Mouse (Mus musculus) heart, embryonic 12.5 days (tissue): ENCODE data around the gene Hnrnpa0. TPM values are rescaled to one million over a fixed set of nuclear protein-coding genes. Genes with fewer than 3 reads are reported as not detected.

ENCODE experiments used
- ATAC-seq: fragments of 200-750 bp; cut with Nextera tagmentation; 2 replicates; pipeline ENCODE4 v1.8.0; 2017; ENCODE audit warnings: moderate TSS enrichment, moderate library complexity; ENCODE audit not compliant: insufficient number of reproducible peaks, low FRiP score
- H3K27ac ChIP-seq: fragments of 300-500 bp; sonication (generic); 2 replicates; pipeline ENCODE4 v1.5.1; 2016; ENCODE audit warnings: mild to moderate bottlenecking, moderate library complexity; ENCODE audit not compliant: poor library complexity, severe bottlenecking
- H3K27me3 ChIP-seq: fragments of 300-500 bp; sonication (generic); replicated peaks from 2 replicates; pipeline ENCODE4 v1.6.1; 2016; ENCODE audit warnings: mild to moderate bottlenecking, moderate library complexity
- H3K36me3 ChIP-seq: fragments of 300-500 bp; sonication (generic); 2 replicates; pipeline ENCODE4 v1.6.1; 2016; ENCODE audit warnings: mild to moderate bottlenecking, moderate library complexity
- H3K4me1 ChIP-seq: fragments of 300-500 bp; sonication (generic); replicated peaks from 2 replicates; pipeline ENCODE4 v1.6.1; 2016; ENCODE audit warnings: mild to moderate bottlenecking
- H3K4me2 ChIP-seq: fragments of 300-500 bp; sonication (generic); 2 replicates; pipeline ENCODE4 v1.6.1; 2016; ENCODE audit warnings: mild to moderate bottlenecking, moderate library complexity
- H3K4me3 ChIP-seq: fragments of 300-500 bp; sonication (generic); 2 replicates; pipeline ENCODE4 v1.5.1; 2016; ENCODE audit warnings: mild to moderate bottlenecking
- H3K9ac ChIP-seq: fragments of 300-500 bp; sonication (generic); 2 replicates; pipeline ENCODE4 v1.6.1; 2016; ENCODE audit warnings: mild to moderate bottlenecking, moderate library complexity
- H3K9me3 ChIP-seq: fragments of 300-500 bp; sonication (generic); replicated peaks from 2 replicates; pipeline ENCODE4 v1.6.1; 2016; ENCODE audit warnings: mild to moderate bottlenecking, moderate library complexity
- WGBS: fragments of 180-500 bp; shearing (Covaris S2); methylation state at CpG from one replicate; pipeline ENCODE4 v1.1.7; 2016; 5-methylcytosine and 5-hydroxymethylcytosine counted together
- polyA plus RNA-seq: library from polyadenylated mRNA; unstranded; fragments of >200 nt; fragmentation: Nextera tagmentation; extraction: Ambion mirVana; gene quantifications from 2 replicates; pipeline ENCODE4 v1.2.1, GENCODE M21; 2016

Hnrnpa0 gene
- polyA plus RNA-seq, 1 experiment from 2014 or later = 21.8 TPM

DNA sequence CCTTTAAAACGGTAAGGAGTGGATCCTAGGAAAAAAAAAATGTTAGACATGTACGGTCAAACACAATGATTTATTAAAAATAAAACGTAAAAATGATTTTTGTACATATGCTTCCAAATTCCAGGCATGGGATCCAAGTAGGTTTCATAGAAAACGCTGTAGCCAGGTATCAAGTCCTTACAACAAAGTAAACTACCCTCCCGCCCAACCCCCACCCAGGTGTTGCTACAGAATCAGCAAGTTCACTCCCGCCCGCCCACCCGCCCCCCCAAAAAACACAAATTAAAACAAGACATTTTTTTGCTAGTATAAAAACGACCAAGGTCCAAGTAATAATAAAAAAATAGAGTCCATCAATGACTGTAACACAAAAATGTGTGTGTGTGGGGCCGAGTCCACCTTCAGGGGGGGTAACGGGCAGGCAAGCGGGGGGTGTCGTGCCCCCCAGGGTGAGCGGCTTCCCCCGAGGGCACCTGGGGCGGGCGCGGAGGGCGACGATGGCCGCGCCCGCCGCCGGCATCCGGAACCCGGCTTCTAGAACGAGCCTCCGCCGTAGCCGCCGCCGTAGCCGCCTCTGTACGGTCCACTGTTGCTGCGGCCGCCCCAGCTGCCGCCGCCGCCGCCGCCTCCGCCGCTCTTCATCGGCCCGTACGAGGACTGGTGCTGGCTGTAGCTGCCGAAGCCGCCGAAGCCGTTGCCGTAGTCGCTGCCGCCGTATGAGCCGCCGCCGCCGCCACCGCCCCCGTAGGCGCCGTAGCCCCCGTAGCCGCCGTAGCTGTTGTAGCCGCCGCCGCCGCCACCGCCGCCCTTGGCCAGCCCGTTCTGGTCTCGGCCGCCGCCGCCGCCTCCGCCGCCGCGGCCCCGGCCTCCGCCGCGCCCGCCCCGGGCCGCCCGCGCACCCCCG is 1.2 kb downstream of the Hnrnpa0 start:
- no peak for ATAC-seq
- Histone ChIP-seq H3K27ac (peak overlapping the region; percentile 99), H3K27me3 (no peaks in the 10 kb centered on the region), H3K4me3 (peak overlapping the region; percentile 100), H3K9ac (peak overlapping the region; percentile 99), H3K36me3 (peaks cover 9% of the 10 kb centered on the region), H3K4me1 (peaks cover 30% of the 10 kb centered on the region), H3K4me2 (peak overlapping the region; percentile 89), H3K9me3 (0 out of 2 replicates have a peak, but pooled peaks cover 3% of the 10 kb centered on the region)
- WGBS = under 1% methylated on average over 84 of the region's 92 CpGs

DNA sequence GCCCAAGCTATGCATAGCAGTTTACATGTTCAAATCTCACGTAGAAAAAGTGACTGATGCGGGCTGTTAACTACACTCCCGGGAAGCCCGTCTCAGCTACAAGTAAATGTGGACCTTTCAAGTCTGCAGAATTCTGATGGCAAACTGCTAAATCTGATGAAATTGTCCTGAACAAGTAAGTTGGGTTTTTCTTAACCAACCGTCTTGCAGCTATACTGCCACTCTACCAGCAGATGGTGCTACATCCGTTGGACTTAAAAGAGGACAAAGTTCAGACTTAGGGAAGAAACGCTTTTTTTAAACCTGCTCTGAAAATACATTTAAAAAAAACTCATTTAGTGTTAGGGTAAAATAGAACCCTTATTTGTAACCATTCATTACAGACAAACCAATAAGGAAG is 2.2 kb downstream of the Hnrnpa0 start:
- H3K36me3 ChIP-seq = peaks cover 9% of the 10 kb centered on the region
- peak overlapping the region; percentile 52; the same call in 1 of the 2 replicates for H3K9ac ChIP-seq
- no peaks in the 10 kb centered on the region for H3K27me3 ChIP-seq
- no peak for ATAC-seq
- H3K4me2 ChIP-seq = peak overlapping the region; percentile 68
- peak overlapping the region; percentile 39 for H3K4me3 ChIP-seq
- peaks cover 30% of the 10 kb centered on the region for H3K4me1 ChIP-seq
- 33% methylated on average over 7 of the region's 7 CpGs for WGBS
- 0 out of 2 replicates have a peak, but pooled peaks cover 3% of the 10 kb centered on the region for H3K9me3 ChIP-seq
- no peak overlapping the region for H3K27ac ChIP-seq

DNA sequence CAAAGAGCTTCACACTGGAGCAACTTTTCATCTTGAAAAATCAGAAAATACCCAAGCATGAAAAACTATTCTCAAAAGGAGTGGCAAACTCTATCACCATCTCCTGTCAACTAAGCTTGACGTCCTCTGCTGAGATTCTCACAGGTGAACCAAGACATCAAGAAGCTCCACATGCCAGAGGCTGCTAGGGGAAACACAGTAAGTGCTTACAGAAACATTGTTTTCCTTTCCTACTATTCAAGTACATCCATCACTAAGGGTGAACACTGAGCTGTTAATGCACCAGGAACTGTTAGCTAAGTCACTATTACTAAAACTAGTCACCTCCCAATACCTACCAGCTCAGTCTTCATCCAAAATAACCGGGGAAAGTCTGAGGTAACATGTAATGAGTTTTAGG is 3.4 kb downstream of the Hnrnpa0 start:
- Histone ChIP-seq H3K4me1 (peaks cover 27% of the 10 kb centered on the region), H3K4me3 (no peak overlapping the region), H3K36me3 (peaks cover 9% of the 10 kb centered on the region), H3K9ac (no peak overlapping the region), H3K9me3 (no peaks in the 10 kb centered on the region), H3K27me3 (no peaks in the 10 kb centered on the region), H3K4me2 (no peak overlapping the region), H3K27ac (no peak overlapping the region)
- 49% methylated on average over 2 of the region's 2 CpGs for WGBS
- no peak for ATAC-seq

DNA sequence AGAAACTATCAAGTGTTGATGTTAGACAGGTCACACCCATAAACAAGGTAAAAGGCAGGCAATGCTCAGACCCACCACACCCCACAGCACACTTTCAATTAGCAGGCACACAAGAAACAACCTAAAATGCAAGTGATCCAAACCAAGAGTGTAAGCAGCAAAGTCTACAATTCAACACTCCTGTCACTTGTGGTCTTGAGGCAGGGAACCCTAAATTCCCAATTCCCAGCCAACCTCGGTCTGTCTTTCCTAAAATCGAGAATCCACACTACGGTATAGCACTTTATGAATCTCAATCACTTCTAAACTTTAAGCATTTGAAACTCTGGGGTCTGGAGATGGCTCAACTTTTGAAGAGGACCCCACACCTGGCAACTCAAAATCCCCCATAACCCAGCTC is 4.1 kb downstream of the Hnrnpa0 start:
- Histone ChIP-seq H3K9me3 (no peaks in the 10 kb centered on the region), H3K4me3 (no peak overlapping the region), H3K4me2 (no peak overlapping the region), H3K27me3 (no peaks in the 10 kb centered on the region), H3K36me3 (peaks cover 9% of the 10 kb centered on the region), H3K4me1 (peaks cover 21% of the 10 kb centered on the region), H3K9ac (no peak overlapping the region), H3K27ac (no peak overlapping the region)
- 86% methylated on average over 3 of the region's 3 CpGs for WGBS
- ATAC-seq = no peak

DNA sequence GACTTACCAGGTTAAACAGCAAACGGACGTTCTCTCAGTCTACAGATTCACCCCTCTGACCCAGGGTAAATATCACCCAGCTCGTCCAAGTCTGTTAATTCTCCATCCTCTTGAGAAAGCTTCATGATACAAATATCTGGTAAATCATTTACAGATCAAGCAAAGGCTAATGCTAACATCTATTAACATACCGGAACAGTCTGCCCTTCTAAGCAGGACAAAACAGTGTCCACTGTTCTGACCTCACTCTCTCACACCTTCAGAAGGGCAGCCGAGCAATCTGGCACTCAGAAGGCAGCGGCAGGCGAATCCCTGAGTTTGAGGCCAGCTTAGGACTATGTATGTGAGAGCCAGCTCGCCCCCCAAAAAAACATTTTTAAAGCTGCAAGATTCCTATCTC is 5.0 kb downstream of the Hnrnpa0 start:
- Histone ChIP-seq H3K27ac (no peak overlapping the region), H3K4me3 (no peak overlapping the region), H3K36me3 (peaks cover 9% of the 10 kb centered on the region), H3K4me1 (peaks cover 21% of the 10 kb centered on the region), H3K27me3 (no peaks in the 10 kb centered on the region), H3K9me3 (no peaks in the 10 kb centered on the region), H3K9ac (no peak overlapping the region), H3K4me2 (no peak overlapping the region)
- WGBS = 72% methylated on average over 8 of the region's 8 CpGs
- ATAC-seq = no peak

DNA sequence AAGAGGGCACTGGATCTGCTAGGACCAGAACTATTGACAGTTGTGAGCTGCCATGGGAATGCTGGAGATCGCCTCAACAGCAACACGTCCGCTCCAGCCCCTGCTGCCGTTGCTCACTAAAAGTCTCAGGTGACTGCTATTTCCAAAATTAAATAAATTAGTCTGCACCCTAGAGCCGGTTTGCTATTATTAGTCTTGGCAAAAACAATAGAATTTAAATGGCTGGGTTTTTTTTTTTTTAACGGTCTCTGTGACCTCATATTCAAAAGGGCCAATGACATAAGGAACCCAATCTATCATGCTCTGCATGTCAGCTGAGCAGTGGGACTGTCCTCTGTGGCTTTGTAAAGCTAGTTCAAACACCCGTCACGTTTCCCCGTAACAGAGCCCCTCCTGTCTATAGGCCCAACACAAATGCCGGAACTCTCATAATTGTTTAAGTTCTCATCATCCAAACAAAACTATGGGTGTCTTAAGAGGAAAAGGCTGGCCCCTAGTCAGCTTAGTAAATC is 5.5 kb downstream of the Hnrnpa0 start:
- peaks cover 9% of the 10 kb centered on the region for H3K36me3 ChIP-seq
- no peak for ATAC-seq
- H3K4me3 ChIP-seq = no peak overlapping the region
- no peak overlapping the region for H3K27ac ChIP-seq
- H3K9ac ChIP-seq = no peak overlapping the region
- peaks cover 21% of the 10 kb centered on the region for H3K4me1 ChIP-seq
- H3K27me3 ChIP-seq = no peaks in the 10 kb centered on the region
- no peak overlapping the region for H3K4me2 ChIP-seq
- 81% methylated on average over 10 of the region's 10 CpGs for WGBS
- H3K9me3 ChIP-seq = no peaks in the 10 kb centered on the region

DNA sequence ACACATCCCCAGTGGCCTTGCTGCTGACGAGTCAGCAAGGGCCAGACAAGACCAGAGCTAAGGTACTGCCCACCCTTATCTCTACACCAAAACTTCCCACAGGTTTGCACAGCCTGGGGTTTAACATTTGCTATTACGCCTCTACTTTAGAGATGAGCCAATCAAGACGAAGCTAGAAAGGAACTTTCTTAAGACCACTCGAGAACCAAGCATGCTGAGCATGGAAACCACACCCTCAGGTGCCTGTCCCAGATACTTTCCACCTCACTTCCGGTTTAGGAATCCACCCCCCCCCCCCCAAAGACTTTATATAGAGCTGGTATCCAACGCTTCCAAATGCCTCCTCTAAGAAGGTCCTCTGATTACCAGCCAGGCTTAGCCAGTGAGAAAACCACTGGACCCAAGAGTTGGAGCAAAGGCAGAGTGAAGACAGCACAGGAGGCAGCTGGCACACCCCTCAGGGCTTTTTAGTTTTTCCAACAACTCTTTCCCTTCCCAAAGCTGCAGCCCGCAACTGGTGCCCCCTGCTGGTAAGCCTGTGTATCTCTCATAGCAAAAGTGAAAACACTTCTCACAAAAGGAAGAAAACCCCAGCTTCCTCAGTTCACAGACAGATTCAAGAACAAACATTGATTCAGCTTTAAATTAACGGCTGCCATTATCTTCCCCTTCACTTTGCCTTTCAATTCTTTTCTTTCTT is 10.9 kb downstream of the Hnrnpa0 start:
- Histone ChIP-seq H3K4me2 (no peak overlapping the region), H3K9ac (no peak overlapping the region), H3K4me1 (peaks cover 7% of the 10 kb centered on the region), H3K27ac (no peak overlapping the region), H3K27me3 (no peaks in the 10 kb centered on the region), H3K9me3 (no peaks in the 10 kb centered on the region), H3K4me3 (no peak overlapping the region), H3K36me3 (no peaks in the 10 kb centered on the region)
- no peak for ATAC-seq
- 52% methylated on average over 8 of the region's 8 CpGs for WGBS

DNA sequence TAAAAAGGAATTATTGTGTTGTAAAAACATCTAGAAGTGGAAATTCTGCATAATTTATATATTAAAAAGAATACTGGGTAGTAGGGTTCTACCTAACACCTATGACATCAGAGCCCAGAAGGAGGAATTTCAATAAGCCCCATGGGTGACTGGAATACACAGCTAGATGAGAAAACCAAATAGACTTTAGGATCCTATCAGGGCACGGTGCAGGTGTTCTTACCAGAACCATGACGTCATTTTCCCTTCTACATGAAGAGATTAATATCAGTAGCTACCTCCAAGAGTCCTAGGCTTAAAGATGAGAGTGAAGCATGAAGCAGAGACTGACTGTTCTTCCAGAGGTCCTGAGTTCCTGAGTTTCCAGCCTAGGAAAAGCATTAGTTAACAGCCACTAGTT is 11.6 kb downstream of the Hnrnpa0 start:
- Histone ChIP-seq H3K9me3 (no peaks in the 10 kb centered on the region), H3K4me3 (no peak overlapping the region), H3K4me2 (no peak overlapping the region), H3K27me3 (no peaks in the 10 kb centered on the region), H3K9ac (no peak overlapping the region), H3K4me1 (peaks cover 13% of the 10 kb centered on the region), H3K27ac (no peak overlapping the region), H3K36me3 (no peaks in the 10 kb centered on the region)
- 71% methylated on average over 2 of the region's 2 CpGs for WGBS
- ATAC-seq = no peak

DNA sequence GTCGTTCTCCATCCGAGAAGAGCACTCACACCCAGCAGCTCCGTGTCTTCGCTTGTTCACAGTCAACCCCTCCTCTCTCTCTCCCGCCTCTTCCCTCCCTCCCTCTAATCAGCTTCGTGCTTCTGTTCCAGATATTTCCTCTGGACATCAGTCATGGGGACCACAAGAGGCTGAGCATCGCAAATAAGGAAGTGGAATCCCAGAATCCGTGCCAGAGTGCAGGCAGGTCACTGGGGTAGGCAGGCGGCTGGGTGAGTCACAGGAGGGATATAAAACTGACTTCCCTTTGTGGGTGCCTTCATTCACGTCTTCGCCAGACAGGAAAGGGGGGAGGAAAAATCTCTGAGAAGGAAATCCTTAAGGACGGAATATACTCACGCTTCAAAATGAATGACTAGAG is 13.1 kb downstream of the Hnrnpa0 start:
- peaks cover 18% of the 10 kb centered on the region for H3K4me1 ChIP-seq
- no peaks in the 10 kb centered on the region for H3K36me3 ChIP-seq
- peak; percentile 65 for ATAC-seq
- no peak overlapping the region for H3K9ac ChIP-seq
- H3K4me2 ChIP-seq = 0 out of 2 replicates have a peak overlapping the region, but pooled peaks have one; percentile 6
- no peaks in the 10 kb centered on the region for H3K27me3 ChIP-seq
- H3K27ac ChIP-seq = no peak overlapping the region
- WGBS = 28% methylated on average over 13 of the region's 13 CpGs
- H3K9me3 ChIP-seq = no peaks in the 10 kb centered on the region
- no peak overlapping the region for H3K4me3 ChIP-seq

DNA sequence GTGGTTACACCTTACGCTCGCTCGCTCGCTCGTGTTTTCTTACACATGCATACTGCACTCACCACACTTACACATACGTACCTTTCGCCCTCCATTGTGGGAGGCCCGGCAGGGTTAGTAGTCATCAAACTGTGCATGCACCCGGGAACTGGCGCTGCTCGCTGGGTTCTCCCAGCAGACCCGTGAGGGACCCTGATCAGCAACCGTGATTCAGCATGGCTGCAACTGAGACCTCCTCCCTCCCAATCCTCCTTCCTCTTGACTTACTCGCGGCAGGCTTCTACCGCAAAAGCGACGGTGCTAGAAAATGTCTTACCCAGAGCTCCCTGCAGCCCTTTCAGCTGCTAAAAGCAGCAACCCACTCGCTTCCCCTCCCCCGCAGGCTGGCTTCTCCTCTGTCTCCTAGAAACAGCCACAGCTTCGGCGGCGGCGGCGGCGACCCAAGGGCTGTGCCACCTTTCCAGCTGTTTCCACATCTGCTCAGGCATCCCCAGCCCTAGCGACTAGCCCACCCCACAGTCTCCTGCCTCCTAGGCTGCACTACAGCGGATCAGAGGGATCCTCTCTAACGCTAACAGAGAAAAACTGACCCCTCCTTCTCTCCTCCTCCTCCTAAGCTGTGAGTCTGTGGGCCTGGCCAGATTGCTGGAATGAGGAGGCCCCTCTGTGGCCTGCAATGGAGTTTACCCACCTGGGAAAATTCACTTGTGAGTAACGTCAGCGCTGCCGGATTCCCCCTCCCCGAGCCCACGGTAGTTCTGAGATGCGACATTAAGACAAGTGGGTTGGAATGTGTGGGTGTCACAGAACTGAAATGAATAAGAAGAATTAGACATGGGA is 15.1 kb downstream of the Hnrnpa0 start, which contains the start of gene Klhl3:
TSS of gene Klhl3 (minus strand) at position 532 of the 840 bp plus-strand sequence.
- H3K4me3 ChIP-seq = peak within 1 kb of the TSS; percentile 55
- H3K9ac ChIP-seq = peak within 1 kb of the TSS; percentile 74
- peaks cover 18% of the 10 kb centered on the region for H3K4me1 ChIP-seq
- WGBS = 1% methylated on average over 35 of the region's 35 CpGs
- peak within 1 kb of the TSS; percentile 85 for H3K4me2 ChIP-seq
- H3K27me3 ChIP-seq = no peaks in the 10 kb centered on the region
- ATAC-seq = peak; percentile 80
- no peaks in the 10 kb centered on the region for H3K36me3 ChIP-seq
- peak within 1 kb of the TSS; percentile 41 for H3K27ac ChIP-seq
- H3K9me3 ChIP-seq = no peaks in the 10 kb centered on the region
